Mouse (Mus musculus) ES-Bruce4 (cell line): Measurements from ENCODE around the gene Cep95. TPM values are rescaled to one million over a fixed set of nuclear protein-coding genes. Genes with fewer than 3 reads are reported as not detected.
"Not testable (repeated sequence)": the region's sequence is repeated elsewhere in the genome, so short reads cannot be mapped to it uniquely, and the experiment has no call there.

Experiments used
- H3K27ac ChIP-seq: 2 replicates; pipeline ENCODE4 v1.5.1; 2012; ENCODE audit warnings: low read length, inconsistent platforms; ENCODE audit not compliant: insufficient read depth
- H3K27me3 ChIP-seq: 2 replicates; pipeline ENCODE4 v1.6.1; 2012; ENCODE audit warnings: mild to moderate bottlenecking, low read length, inconsistent platforms; ENCODE audit not compliant: control insufficient read depth, poor library complexity, insufficient read depth, severe bottlenecking
- H3K36me3 ChIP-seq: 2 replicates; pipeline ENCODE4 v1.6.1; 2012; ENCODE audit warnings: inconsistent platforms, mild to moderate bottlenecking, low read length, moderate library complexity; ENCODE audit not compliant: control insufficient read depth, poor library complexity, insufficient read depth, severe bottlenecking
- H3K4me1 ChIP-seq: one replicate; pipeline ENCODE4 v1.8.1; 2011; ENCODE audit warnings: low read length; ENCODE audit not compliant: control insufficient read depth, insufficient read depth
- H3K4me3 ChIP-seq: 2 replicates; pipeline ENCODE4 v1.5.1; 2011; ENCODE audit warnings: low read depth, mild to moderate bottlenecking, low read length
- H3K9ac ChIP-seq: 2 replicates; pipeline ENCODE4 v1.6.1; 2012; ENCODE audit warnings: low read depth, mild to moderate bottlenecking, inconsistent platforms; ENCODE audit not compliant: poor library complexity, severe bottlenecking
- H3K9me3 ChIP-seq: replicated peaks from 2 replicates; pipeline ENCODE4 v1.6.1; 2012; ENCODE audit warnings: mild to moderate bottlenecking, low read length, inconsistent platforms; ENCODE audit not compliant: control insufficient read depth, poor library complexity, insufficient read depth, severe bottlenecking
- CTCF ChIP-seq: IDR thresholded peaks from one replicate; pipeline ENCODE4 v1.8.1; 2011; ENCODE audit warnings: low read depth, low read length
- EP300 ChIP-seq: IDR thresholded peaks from 2 replicates; pipeline ENCODE4 v1.6.1; 2011; ENCODE audit warnings: low read depth, low read length; ENCODE audit not compliant: insufficient read depth
- POLR2A ChIP-seq: IDR thresholded peaks from one replicate; pipeline ENCODE4 v1.8.1; 2011; ENCODE audit warnings: low read length; ENCODE audit not compliant: insufficient read depth
- polyA plus RNA-seq: library from polyadenylated mRNA; stranded (reverse); fragments of >200 nt; gene quantifications from 2 replicates; pipeline ENCODE4 v1.2.4, GENCODE M21; 2011; ENCODE audit warnings: low read depth; ENCODE audit not compliant: missing spikeins, insufficient read depth, insufficient read length

Cep95 gene
- polyA plus RNA-seq, 1 experiment: 30.6 TPM

DNA sequence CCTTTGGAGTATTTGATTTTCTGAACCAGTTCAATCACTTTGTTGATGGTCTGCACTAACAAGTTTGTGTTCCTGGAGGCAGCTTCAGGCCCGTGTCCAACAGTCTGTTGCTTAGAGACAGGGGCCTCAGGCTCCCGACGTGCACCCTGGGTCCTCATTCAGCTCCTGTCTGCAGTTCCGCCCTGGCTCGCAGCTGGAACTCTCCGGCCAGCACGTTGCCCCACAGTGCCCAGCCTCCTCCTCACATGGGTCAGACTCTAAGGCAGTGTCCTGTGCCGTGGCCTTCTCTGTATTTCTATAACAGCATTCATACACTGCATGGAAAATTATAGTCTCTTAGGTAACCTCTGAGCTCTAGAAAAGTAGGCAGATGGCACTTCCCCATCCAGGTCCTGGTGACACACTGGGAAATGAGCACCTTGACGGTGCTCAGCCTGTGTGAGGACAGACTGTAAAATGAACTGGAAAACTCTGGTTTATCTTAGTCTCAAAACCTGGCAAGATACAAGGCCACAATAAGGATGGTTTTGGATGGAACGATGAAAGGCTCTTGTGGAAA lies 13.1 kb downstream of the Cep95 start:
- Histone ChIP-seq H3K4me3 (no peak overlapping the region), H3K4me1 (no peaks in the 10 kb centered on the region), H3K27ac (no peak overlapping the region), H3K9ac (no peak overlapping the region), H3K9me3 (no peaks in the 10 kb centered on the region), H3K27me3 (no peaks in the 10 kb centered on the region), H3K36me3 (peaks cover 14% of the 10 kb centered on the region)
- TF ChIP-seq POLR2A (no peak), EP300 (no peak), CTCF (no peak)

DNA sequence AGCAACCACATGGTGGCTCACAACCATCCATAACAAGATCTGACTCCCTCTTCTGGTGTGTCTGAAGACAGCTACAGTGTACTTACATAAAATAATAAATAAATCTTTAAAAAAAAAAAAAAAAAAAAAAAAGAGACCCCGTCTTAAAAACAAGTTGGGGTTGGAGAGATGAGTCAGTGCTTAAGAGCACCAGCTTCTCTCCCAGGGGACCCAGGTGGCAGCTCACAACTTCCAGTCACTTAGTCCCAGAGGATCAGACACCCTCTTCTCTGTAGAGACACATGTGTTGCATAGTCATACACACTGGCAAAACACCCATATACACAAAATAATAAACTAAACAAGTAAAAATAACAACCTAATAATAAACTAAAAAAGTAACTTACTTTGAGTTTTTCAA lies 18.4 kb downstream of the Cep95 start:
- not testable (repeated sequence) for H3K9me3 ChIP-seq, H3K9ac ChIP-seq, H3K4me1 ChIP-seq, H3K27ac ChIP-seq, H3K27me3 ChIP-seq, H3K36me3 ChIP-seq, H3K4me3 ChIP-seq

DNA sequence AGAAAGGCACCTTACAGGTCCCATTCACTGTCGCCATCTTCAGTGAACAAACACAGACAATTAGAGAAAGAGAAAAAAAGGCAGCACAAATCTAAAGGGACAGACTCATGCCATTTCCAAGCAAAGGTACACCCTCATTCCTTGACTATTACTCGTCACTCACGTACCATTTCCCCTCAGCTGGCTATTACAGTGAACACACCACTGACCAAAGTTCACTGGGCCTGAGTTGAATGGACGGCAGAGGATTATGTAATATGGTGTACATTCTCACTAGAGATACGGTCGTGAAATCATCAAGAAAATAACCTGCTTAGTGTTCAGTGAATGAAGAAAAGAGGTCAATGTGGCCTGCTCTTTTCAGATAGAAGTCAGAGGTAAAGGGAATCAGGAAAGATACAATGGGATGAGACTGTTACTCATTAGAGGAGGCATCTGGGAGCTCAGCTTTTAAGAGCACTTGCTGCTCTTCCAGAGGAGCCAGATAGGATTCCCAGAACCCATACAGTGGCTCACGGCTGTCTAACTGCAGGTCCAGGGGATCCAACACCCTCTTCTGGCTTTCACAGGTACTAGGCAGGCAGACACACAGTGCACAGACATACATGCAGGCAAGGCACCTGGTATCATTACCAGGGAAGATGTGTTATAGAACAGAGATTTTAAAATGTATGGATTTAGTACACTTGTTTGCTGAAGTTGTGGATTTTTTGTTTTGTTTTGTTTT lies 23.5 kb downstream of the Cep95 start:
- H3K36me3 ChIP-seq: peaks cover 35% of the 10 kb centered on the region
- no peaks in the 10 kb centered on the region for H3K27me3 ChIP-seq
- no peak overlapping the region for H3K4me3 ChIP-seq
- H3K9me3 ChIP-seq: no peaks in the 10 kb centered on the region
- H3K9ac ChIP-seq: no peak overlapping the region
- H3K4me1 ChIP-seq: no peaks in the 10 kb centered on the region
- H3K27ac ChIP-seq: no peak overlapping the region
- TF ChIP-seq CTCF: no peak
- TF ChIP-seq POLR2A: no peak
- TF ChIP-seq EP300: no peak

DNA sequence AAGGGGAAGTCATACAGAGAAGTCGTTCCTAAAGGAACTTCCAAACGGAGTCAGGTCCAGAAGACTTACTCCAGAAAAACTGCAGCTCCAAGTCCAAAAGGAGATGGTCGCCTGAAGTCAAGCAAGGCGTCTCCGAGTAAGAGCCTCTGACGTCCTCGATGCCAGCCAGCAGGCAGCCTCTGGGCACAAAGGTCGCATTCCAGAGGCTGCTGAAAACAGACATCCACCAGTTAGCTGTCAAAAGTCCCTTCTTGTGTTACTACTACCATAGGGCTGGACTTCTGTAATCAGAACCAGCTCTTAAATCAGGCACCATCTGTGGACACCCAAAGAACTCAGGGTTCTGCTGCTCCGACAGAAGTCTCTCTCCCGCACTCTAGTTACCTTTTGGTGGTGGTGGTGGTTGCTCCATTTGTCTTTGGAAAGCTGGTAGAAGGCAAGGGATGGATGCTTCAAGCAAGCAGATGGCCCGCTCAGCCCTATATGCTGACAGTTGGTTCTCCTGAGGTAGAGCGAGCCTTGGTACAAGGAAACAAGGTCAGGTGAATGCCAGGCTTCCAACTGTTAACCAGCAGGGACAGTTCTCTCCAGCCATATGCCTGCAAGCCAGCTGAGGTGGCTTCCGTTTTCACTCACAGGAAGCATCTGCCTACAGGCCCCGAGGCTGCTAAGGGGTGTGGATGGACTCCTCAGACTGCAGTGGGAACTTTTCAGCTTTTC lies 25.7 kb downstream of the Cep95 start:
- H3K36me3 ChIP-seq: peaks cover 48% of the 10 kb centered on the region
- H3K27ac ChIP-seq: no peak overlapping the region
- TF ChIP-seq POLR2A (no peak), EP300 (no peak), CTCF (no peak)
- no peaks in the 10 kb centered on the region for H3K27me3 ChIP-seq
- H3K4me1 ChIP-seq: no peaks in the 10 kb centered on the region
- no peak overlapping the region for H3K4me3 ChIP-seq
- H3K9me3 ChIP-seq: no peaks in the 10 kb centered on the region
- no peak overlapping the region for H3K9ac ChIP-seq

DNA sequence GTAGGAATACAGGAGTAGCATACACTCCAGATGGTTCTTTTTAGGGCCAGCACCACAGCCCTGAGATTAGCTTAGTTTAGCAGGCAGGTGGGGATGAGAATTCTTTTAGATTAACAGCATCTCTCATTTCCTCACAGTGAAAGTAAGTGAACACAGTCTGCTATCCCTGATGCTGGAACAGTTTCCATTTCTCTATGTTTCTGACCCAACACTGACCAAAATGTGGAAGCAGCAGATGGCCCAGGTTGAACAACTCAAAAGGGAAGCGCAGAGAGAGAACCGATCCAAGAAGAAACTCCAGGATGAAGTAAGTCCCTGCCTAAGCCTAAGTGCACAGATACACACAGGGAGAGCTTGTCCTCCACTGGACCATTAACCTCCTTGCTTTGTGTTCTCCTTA lies 26.3 kb downstream of the Cep95 start:
- no peak overlapping the region for H3K9ac ChIP-seq
- H3K27me3 ChIP-seq: no peaks in the 10 kb centered on the region
- no peaks in the 10 kb centered on the region for H3K4me1 ChIP-seq
- H3K27ac ChIP-seq: no peak overlapping the region
- no peak for TF ChIP-seq POLR2A
- no peak for TF ChIP-seq EP300
- TF ChIP-seq CTCF: no peak
- H3K4me3 ChIP-seq: no peak overlapping the region
- no peaks in the 10 kb centered on the region for H3K9me3 ChIP-seq
- H3K36me3 ChIP-seq: peaks cover 46% of the 10 kb centered on the region

DNA sequence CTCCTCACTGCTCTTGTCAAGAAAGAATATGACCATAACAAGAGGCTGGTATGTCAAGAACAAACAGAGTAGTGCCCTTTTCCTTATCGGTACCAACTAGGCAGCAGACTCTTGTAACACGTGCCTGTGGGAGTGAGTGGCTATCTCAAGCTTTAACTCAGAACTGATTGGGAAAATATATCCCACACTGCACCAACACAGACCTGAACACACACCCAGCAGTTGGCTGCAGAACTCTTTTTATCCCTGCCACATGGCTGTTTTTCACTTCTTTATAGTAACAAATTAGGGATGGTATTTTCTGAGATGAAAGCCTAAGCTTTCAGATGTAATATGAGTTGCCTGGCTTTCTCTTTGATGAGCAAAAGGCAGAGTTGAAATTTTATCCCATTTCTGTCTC lies 26.7 kb downstream of the Cep95 start:
- no peaks in the 10 kb centered on the region for H3K27me3 ChIP-seq
- H3K36me3 ChIP-seq: peaks cover 45% of the 10 kb centered on the region
- H3K9ac ChIP-seq: no peak overlapping the region
- no peak for TF ChIP-seq EP300
- TF ChIP-seq CTCF: no peak
- no peak for TF ChIP-seq POLR2A
- H3K4me3 ChIP-seq: no peak overlapping the region
- H3K4me1 ChIP-seq: no peaks in the 10 kb centered on the region
- H3K9me3 ChIP-seq: no peaks in the 10 kb centered on the region
- H3K27ac ChIP-seq: no peak overlapping the region
